Mouse (Mus musculus): Measurements from ENCODE around the gene Chst10. TPM values are rescaled to one million over a fixed set of nuclear protein-coding genes. Genes with fewer than 3 reads are reported as not detected.

Gene Chst10
- total and polyA plus RNA-seq, 3 experiments, result 0.31 to 0.43 TPM; not detected in 1

DNA sequence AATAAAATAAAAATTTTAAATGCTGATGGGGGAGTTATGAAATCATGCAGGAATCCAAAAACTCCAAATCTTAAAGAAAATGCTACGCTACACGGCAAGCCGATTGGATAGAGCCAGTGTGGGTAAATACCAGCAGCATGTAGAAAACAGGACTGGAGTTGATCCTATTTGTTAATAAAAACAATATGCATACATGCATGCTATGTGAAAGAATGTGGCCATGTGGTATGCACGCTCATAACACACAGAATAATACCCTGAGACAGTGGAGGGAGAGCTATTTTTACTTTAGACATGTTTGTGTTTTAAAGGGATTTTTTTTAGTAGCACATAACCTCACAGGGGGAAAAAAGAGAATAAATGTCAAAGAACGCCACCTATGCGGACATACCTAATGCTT is 9.2 kb downstream of the Chst10 start:
- no peak for DNase-seq (ENCODE audit: low read depth, low spot score)
- H3K79me2 ChIP-seq (ENCODE audit: control insufficient read depth, insufficient read depth, low read length, poor library complexity), result no peaks in the 10 kb centered on the region
- peaks cover 19 to 22% of the 10 kb centered on the region in 2 experiments for H3K4me1 ChIP-seq (ENCODE audit: control insufficient read depth in 1 of 2, insufficient read depth in 2 of 2, low read length in 2 of 2)
- H3K27ac ChIP-seq (ENCODE audit: control insufficient read depth, low read depth, low read length), result no peak overlapping the region
- no peak for TF ChIP-seq MAZ (IDR thresholded peaks at IDR 0.05; ENCODE audit: low read depth, low read length)
- TF ChIP-seq ZC3H11A (IDR thresholded peaks at IDR 0.05; ENCODE audit: low read depth, low read length), result no peak
- TF ChIP-seq KAT2A (conservative IDR thresholded peaks at IDR 0.05; ENCODE audit: low read depth, low read length), result no peak
- TF ChIP-seq POLR2AphosphoS5 (IDR thresholded peaks at IDR 0.05; ENCODE audit: borderline replicate concordance, low read depth, low read length), result no peak
- no peak overlapping the region for H3K4me3 ChIP-seq (ENCODE audit: control insufficient read depth in 1 of 2, insufficient read depth in 1 of 2, low read depth in 2 of 2, low read length in 2 of 2)
- H3K36me3 ChIP-seq (ENCODE audit: control insufficient read depth in 1 of 2, insufficient read depth in 2 of 2, low read length in 2 of 2), result peaks cover 0 to 15% of the 10 kb centered on the region in 2 experiments; a peak in 2 of 4 replicates
- no peaks in the 10 kb centered on the region for H3K27me3 ChIP-seq (ENCODE audit: control insufficient read depth in 1 of 2, insufficient read depth in 2 of 2, low read length in 2 of 2)
- no peak overlapping the region for H3K9ac ChIP-seq (ENCODE audit: control insufficient read depth, low read depth, low read length, poor library complexity, severe bottlenecking)
- no peaks in the 10 kb centered on the region for H3K9me3 ChIP-seq (replicated peaks; ENCODE audit: insufficient read depth, low read length)

DNA sequence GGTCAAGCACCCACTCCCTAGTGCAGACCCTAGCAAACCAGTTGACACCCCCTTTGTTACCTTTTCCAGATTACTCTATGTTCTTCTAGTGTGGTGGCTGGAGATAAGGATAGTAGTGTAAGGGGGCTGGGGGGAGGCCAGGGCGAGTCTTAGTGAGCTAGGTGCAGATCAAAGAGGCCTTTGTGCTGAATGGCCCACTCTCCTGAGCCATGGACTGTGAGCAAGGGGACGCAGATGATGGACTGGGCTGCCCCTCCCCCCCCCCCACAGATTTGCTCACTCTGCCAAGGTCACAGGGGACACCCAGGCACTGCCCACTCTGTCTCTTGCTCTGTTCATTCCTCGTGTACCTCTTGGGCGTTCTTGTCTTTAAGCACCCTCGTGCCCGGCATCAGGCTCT is 10.9 kb downstream of the Chst10 start:
- peaks cover 35 to 38% of the 10 kb centered on the region in 2 experiments for H3K4me1 ChIP-seq (ENCODE audit: control insufficient read depth in 1 of 2, insufficient read depth in 2 of 2, low read length in 2 of 2)
- no peak overlapping the region for H3K4me3 ChIP-seq (ENCODE audit: control insufficient read depth in 1 of 2, insufficient read depth in 1 of 2, low read depth in 2 of 2, low read length in 2 of 2)
- DNase-seq (ENCODE audit: low read depth, low spot score), result no peak
- TF ChIP-seq POLR2AphosphoS5 (IDR thresholded peaks at IDR 0.05; ENCODE audit: borderline replicate concordance, low read depth, low read length), result no peak
- peak in 1 of 2 experiments; percentile 15; a peak in 1 of 4 replicates for TF ChIP-seq EP300 (IDR thresholded peaks at IDR 0.05; ENCODE audit: low read depth in 1 of 2, low read length in 2 of 2)
- H3K27ac ChIP-seq (ENCODE audit: control insufficient read depth, low read depth, low read length), result no peak overlapping the region
- H3K79me2 ChIP-seq (ENCODE audit: control insufficient read depth, insufficient read depth, low read length, poor library complexity), result no peaks in the 10 kb centered on the region
- peaks cover 0 to 31% of the 10 kb centered on the region in 2 experiments; a peak in 2 of 4 replicates for H3K36me3 ChIP-seq (ENCODE audit: control insufficient read depth in 1 of 2, insufficient read depth in 2 of 2, low read length in 2 of 2)
- H3K9ac ChIP-seq (ENCODE audit: control insufficient read depth, low read depth, low read length, poor library complexity, severe bottlenecking), result no peak overlapping the region
- no peaks in the 10 kb centered on the region for H3K9me3 ChIP-seq (replicated peaks; ENCODE audit: insufficient read depth, low read length)
- no peaks in the 10 kb centered on the region for H3K27me3 ChIP-seq (ENCODE audit: control insufficient read depth in 1 of 2, insufficient read depth in 2 of 2, low read length in 2 of 2)

DNA sequence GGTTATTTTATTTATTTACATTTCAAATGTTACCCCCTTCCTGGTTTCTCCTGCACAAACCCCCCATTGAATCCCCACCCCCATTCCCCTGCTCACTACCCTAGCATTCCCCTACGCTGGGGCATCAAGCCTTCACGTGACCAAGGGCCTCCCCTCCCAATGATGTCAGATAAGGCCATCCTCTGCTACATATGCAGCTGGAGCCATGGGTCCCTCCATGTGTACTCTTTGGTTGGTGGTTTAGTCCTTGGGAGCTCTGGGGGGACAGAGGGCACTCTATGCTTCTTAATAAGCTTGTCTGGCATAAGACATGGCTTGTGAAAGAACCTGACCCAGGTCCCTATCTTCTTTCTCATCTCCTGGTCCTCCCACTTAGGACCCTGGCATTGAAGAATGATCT is 11.4 kb downstream of the Chst10 start:
- peaks cover 35 to 36% of the 10 kb centered on the region in 2 experiments for H3K4me1 ChIP-seq (ENCODE audit: control insufficient read depth in 1 of 2, insufficient read depth in 2 of 2, low read length in 2 of 2)
- H3K36me3 ChIP-seq (ENCODE audit: control insufficient read depth in 1 of 2, insufficient read depth in 2 of 2, low read length in 2 of 2), result peaks cover 0 to 30% of the 10 kb centered on the region in 2 experiments; a peak in 2 of 4 replicates
- no peak overlapping the region for H3K27ac ChIP-seq (ENCODE audit: control insufficient read depth, low read depth, low read length)
- H3K27me3 ChIP-seq (ENCODE audit: control insufficient read depth in 1 of 2, insufficient read depth in 2 of 2, low read length in 2 of 2), result no peaks in the 10 kb centered on the region
- DNase-seq (ENCODE audit: low read depth, low spot score), result no peak
- no peak for TF ChIP-seq POLR2AphosphoS2 (IDR thresholded peaks at IDR 0.05; ENCODE audit: low read length)
- TF ChIP-seq BHLHE40 (IDR thresholded peaks at IDR 0.05; ENCODE audit: borderline replicate concordance, low read depth, low read length), result peak; percentile 26; the same call in 1 of the 2 replicates
- TF ChIP-seq USF1 (IDR thresholded peaks at IDR 0.05; ENCODE audit: low read depth, low read length), result peak; percentile 83
- peak in 1 of 2 experiments; percentile 50; a peak in 1 of 4 replicates for TF ChIP-seq USF2 (IDR thresholded peaks at IDR 0.05; ENCODE audit: borderline replicate concordance in 1 of 2, insufficient read depth in 1 of 2, low read depth in 1 of 2, low read length in 2 of 2)
- H3K9ac ChIP-seq (ENCODE audit: control insufficient read depth, low read depth, low read length, poor library complexity, severe bottlenecking), result no peak overlapping the region
- no peaks in the 10 kb centered on the region for H3K79me2 ChIP-seq (ENCODE audit: control insufficient read depth, insufficient read depth, low read length, poor library complexity)
- no peak overlapping the region for H3K4me3 ChIP-seq (ENCODE audit: control insufficient read depth in 1 of 2, insufficient read depth in 1 of 2, low read depth in 2 of 2, low read length in 2 of 2)
- H3K9me3 ChIP-seq (replicated peaks; ENCODE audit: insufficient read depth, low read length), result no peaks in the 10 kb centered on the region
